Mouse (Mus musculus) right cerebral cortex, adult 18-20 months (tissue): ENCODE data around the gene Slc25a36.
A peak's percentile ranks its signal among the peaks of the same experiment; 100 is the strongest.

ENCODE experiments used
- DNase-seq: peaks from one replicate; pipeline ENCODE4 v3.0.0; 2022; ENCODE audit warnings: mixed read lengths

Slc25a36 gene

GRCm38 (mm10) chr9:97111506-97111905 is 549 bp upstream of the Slc25a36 start:
- no peak for DNase-seq

GRCm38 (mm10) chr9:97106481-97107160 is 4.3 kb downstream of the Slc25a36 start:
- DNase-seq: no peak

DNA sequence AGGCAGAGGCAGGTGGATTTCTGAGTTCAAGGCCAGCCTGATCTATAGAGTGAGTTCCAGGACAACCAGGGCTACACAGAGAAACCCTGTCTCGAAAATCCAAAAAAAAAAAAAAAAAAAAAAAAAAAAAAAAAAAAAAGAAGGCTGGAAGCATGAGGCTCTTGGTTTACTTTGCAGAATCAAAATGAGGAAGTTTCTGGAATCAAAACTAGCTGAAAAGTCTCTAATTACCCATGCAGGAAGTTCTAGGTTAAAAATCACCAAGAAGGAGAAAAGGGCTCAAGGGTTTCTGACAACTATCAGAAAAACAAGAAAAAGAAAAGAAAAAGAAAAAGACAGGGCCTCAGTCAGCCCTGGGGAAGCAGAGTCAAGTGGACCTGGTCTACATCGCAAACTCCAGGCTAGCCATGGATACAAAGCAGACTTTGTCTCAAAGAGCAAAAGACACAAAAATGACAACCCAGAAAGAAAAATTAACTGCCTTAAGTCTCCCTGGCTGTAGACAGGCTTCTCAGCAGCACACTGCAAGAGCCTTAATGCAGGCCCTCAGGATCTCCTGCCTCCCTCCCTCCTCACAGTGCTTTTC is 5.5 kb downstream of the Slc25a36 start:
- DNase-seq: no peak

- DNase-seq: no peak
Measured at GRCm38 (mm10) chr9:97103376-97104061, 7.4 kb downstream of the Slc25a36 start.

- no peak for DNase-seq
Measured at GRCm38 (mm10) chr9:97098985-97099384, 12.0 kb downstream of the Slc25a36 start.

- DNase-seq: no peak
Measured at GRCm38 (mm10) chr9:97096180-97096579, 14.8 kb downstream of the Slc25a36 start.

GRCm38 (mm10) chr9:97087850-97088249 is 23.1 kb downstream of the Slc25a36 start:
- no peak for DNase-seq

GRCm38 (mm10) chr9:97084628-97085027 is 26.3 kb downstream of the Slc25a36 start:
- no peak for DNase-seq

GRCm38 (mm10) chr9:97081106-97081862 is 29.7 kb downstream of the Slc25a36 start:
- no peak for DNase-seq

DNA sequence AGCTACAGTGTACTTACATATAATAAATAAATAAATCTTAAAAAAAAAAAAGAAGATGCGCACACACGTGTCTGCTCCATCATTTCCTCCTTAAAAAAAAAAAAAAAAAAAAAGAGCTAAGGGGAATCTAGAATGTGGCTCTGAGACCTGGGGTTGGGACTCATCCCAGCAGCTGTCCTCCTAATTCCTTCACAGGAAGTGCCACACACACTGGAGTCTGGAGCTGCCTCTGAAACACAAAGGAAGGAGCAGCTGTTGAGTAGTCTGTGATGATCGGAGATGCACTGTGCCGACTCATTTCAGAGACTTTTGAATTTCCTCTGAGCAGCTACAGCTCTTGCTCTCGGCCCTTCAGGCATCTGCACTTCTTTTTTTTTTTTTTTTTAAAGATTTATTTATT is 41.0 kb downstream of the Slc25a36 start:
- no peak for DNase-seq

GRCm38 (mm10) chr9:97069466-97069865 is 41.5 kb downstream of the Slc25a36 start:
- no peak for DNase-seq

DNA sequence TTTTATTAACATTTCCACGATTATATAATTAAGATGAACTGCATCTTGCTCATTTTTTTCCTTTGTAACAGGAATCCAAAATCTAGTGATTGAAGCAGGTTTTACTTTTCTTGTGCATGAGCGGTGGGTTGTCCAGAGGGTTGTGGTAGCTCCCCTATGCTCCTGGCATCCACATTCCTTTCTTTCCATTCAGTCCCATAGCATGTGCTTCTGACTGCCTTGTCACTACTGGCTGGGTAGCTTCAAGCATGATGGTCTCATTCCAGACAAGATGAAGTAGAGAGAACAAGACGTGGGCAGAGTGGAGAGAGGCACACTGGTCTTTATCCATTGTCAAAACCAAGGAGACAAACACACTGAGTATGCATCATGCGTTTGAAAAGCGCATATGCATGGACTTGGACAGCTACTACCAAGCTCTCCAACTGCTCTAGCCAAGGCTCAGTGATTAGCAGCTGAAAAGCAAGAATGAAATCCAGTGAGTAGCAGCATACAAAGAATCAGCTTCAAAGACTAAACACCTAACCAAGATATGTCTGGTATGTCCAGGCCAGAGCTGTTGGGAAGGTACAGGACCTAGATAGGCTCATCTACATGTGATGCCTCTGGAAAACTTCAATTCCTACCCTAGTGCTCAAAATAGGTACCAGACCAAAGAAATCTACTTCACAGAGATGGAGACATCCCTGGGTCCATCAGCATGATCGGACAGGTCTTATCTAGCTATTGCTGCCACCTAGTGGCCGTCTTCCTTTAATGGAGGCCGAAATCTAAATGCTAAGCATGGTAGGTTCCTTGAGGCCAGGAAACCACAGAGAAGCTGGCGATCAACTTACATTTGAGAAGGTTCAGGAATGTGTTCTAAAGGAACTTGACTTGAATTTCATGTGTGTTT is 42.5 kb downstream of the Slc25a36 start:
- peak; percentile 82 for DNase-seq

GRCm38 (mm10) chr9:97067761-97068160 is 43.2 kb downstream of the Slc25a36 start:
- DNase-seq: no peak

- no peak for DNase-seq
Measured at GRCm38 (mm10) chr9:97065885-97066284, 45.1 kb downstream of the Slc25a36 start.

DNA sequence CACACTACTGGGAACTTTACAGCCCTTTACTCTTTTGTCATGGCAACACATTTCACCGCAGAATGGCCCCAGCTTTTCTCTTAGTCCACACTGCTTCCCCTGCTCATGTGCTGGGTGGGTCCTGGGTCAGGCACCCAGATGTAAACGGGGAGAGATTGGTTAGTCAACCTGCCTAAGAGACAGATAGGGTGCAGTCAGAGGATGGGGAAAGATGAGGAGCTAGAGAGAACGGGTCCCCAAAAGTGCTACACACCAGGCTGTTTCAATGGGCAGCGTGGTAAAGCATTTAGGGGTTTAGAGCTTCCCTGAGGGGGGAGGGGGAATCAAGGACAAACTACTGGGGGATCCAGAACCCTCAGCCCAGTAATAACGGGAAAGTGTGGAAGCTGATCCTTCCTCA is 45.7 kb downstream of the Slc25a36 start:
- no peak for DNase-seq

- DNase-seq: no peak
Measured at GRCm38 (mm10) chr9:97064161-97064560, 46.8 kb downstream of the Slc25a36 start.

DNA sequence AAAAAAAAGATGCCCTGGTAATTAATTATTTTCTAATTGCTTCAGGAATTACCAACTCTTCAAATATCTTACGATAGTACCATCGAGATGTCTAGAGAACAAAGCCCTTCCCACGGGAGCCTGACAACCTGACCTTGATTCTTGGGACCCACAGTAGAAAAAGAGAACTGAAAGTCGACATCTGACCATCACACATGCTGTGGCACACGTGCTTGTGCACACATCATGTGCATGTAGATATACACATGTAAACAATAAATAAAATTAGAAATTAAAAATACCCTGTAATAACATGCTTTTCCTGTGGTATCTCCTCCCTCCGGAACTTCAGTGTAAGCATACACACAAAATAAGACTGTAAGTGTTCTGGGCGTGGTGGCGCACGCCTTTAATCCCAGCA is 49.3 kb downstream of the Slc25a36 start:
- no peak for DNase-seq

DNA sequence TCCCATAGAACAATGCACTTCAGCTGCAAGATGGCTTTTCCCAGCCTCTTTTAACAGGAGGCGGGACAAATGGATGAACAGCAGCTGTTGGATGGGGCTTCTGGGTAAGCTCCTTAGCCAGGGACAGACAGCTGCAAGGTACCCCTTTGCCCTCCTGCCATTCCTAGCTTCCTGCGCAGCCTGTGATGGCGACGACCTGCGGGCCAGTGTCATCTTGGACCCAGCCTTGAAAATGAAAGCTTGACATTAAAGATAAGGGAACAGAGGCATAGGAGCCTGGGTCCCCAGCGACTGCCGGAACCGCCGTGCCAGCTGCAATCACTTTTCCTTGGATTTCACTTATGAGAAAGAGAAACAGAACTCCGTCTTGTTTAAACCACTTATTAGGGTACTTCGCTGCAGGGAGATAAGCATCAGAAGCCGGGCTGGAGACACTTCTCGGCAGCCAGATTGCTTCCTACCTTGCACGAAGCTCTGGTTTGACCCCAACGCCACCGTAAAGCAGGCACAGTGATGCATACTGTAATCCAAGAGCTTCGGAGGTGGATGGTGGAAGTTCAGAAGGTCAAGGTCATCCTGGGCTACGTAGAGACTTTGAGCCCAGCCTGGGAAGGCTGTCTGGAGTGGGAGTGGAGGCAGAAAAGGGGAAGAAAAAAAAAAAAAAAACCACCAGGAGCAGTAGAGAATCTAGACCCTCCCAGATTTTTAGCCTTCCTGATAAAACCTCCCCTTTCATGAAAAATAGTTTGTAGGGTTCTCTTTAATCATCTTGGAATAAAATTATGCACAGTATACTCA is 54.2 kb downstream of the Slc25a36 start:
- no peak for DNase-seq

DNA sequence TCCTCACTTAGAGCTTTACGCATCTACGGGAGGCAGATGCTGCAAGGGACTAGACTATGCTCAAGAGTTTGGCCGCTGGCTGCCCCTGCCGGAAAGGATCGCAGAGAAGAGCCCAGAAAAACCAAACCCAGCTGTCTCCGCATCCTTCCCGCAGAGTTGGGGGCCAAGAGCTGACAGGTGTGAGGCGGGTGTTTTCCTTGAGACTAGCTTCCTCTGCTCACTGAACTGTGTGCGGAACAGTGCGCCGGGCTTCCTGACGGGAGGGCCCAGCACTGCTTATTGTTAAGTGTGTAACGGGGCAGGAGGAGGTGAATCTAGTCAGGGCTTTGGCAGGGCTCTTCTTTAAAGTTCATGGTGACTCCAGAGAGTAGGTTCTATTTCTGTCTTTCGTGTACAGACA is 55.1 kb downstream of the Slc25a36 start:
- DNase-seq: no peak

GRCm38 (mm10) chr9:97051176-97051575 is 59.8 kb downstream of the Slc25a36 start:
- no peak for DNase-seq

- no peak for DNase-seq
Measured at GRCm38 (mm10) chr9:97046240-97046639, 64.7 kb downstream of the Slc25a36 start.

DNA sequence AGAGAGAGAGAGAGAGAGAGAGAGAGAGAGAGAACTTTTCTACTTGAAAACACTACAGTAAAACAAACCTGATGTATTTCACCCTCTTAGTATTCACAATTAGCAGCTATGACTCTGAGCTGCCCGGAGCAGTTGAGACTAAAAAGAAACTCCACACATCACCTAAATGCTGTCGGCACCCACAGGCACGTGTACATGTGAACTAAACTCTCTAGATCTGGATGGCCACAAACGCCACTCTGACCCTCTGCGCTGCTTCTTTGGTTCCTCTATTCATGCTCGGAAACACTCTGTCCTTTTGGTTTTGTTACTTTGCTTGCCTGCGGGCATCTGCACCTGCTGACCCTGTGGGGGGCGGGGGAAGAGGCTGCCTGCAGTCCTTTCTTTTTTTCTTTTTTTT is 69.3 kb downstream of the Slc25a36 start:
- no peak for DNase-seq
